ENCODE assay signal across 25 mouse cellular contexts in genomic region chr4:86557371-86557770, GRCm38 (mm10). TPM values are rescaled to one million over a fixed set of nuclear protein-coding genes. Genes with fewer than 3 reads are reported as not detected.
"Had no signal": no experiment of that assay in that cellular context is flagged by ENCODE, and none has a peak within 500 bp of the region (broad histone marks: within the 10 kb centered on the region; RNA-seq: fewer than 3 reads in every experiment).

No protein-coding gene starts in this region.

- H3K9me3 ChIP-seq: liver, embryonic 15.5 days; lung, embryonic 15.5 days; megakaryocyte, embryonic 14.5 days; midbrain, embryonic 13.5 days; midbrain, embryonic 15.5 days; neural tube, embryonic 12.5 days; stomach, embryonic 15.5 days had no signal

- H3K4me3 ChIP-seq: liver, embryonic 15.5 days; lung, embryonic 15.5 days; megakaryocyte, embryonic 14.5 days; midbrain, embryonic 13.5 days; midbrain, embryonic 15.5 days; neural tube, embryonic 12.5 days; stomach, embryonic 15.5 days had no signal

- H3K4me2 ChIP-seq: liver, embryonic 15.5 days; lung, embryonic 15.5 days; midbrain, embryonic 13.5 days; midbrain, embryonic 15.5 days; neural tube, embryonic 12.5 days; stomach, embryonic 15.5 days had no signal

- ATAC-seq: liver, postnatal 0 days; lung, postnatal 0 days; midbrain, embryonic 13.5 days; midbrain, embryonic 15.5 days had no signal

- H3K27me3 ChIP-seq: liver, embryonic 15.5 days; lung, embryonic 15.5 days; midbrain, embryonic 13.5 days; midbrain, embryonic 15.5 days; neural tube, embryonic 12.5 days; stomach, embryonic 15.5 days had no signal

- H3K27ac ChIP-seq: liver, embryonic 15.5 days; lung, embryonic 15.5 days; macrophage; midbrain, embryonic 13.5 days; midbrain, embryonic 15.5 days; neural tube, embryonic 12.5 days; stomach, embryonic 15.5 days; stomach, postnatal 0 days had no signal

- H3K9ac ChIP-seq: liver, embryonic 15.5 days; liver, postnatal 0 days; lung, embryonic 15.5 days; midbrain, embryonic 13.5 days; midbrain, embryonic 15.5 days; neural tube, embryonic 12.5 days; stomach, embryonic 15.5 days had no signal

- DNase-seq: liver, postnatal 0 days; lung, adult 2 months; lung, postnatal 14 days; lung, postnatal 36 days; right cerebral cortex, postnatal 14 days; thymus, adult 2 months; thymus, postnatal 25 days; thymus, postnatal 4 days had no signal

- H3K36me3 ChIP-seq: liver, embryonic 15.5 days; lung, embryonic 15.5 days; midbrain, embryonic 13.5 days; midbrain, embryonic 15.5 days; neural tube, embryonic 12.5 days; stomach, embryonic 15.5 days had no signal

- H3K4me1 ChIP-seq: liver, embryonic 15.5 days; lung, embryonic 15.5 days; midbrain, embryonic 13.5 days; midbrain, embryonic 15.5 days; neural tube, embryonic 12.5 days; stomach, embryonic 15.5 days had no signal

RNA-seq across cellular contexts. Expression of gene Saxo1, which starts 0.8 kb away (rescaled TPM):
- total RNA-seq: megakaryocyte progenitor cell, adult 5-6 weeks; midbrain, postnatal 0 days; monocyte, adult 5-6 weeks; neutrophil, adult 5-6 weeks had no signal
- polyA plus RNA-seq: liver, embryonic 15.5 days; liver, postnatal 0 days; lung, adult 2 months; lung, embryonic 15.5 days; macrophage; midbrain, embryonic 13.5 days; midbrain, embryonic 15.5 days; midbrain, postnatal 0 days; neural tube, embryonic 12.5 days; neural tube, embryonic 14.5 days; spleen, adult 2 months; stomach, postnatal 0 days; urinary bladder, adult 2 months had no signal
